Mouse (Mus musculus) forebrain, postnatal 0 days (tissue): ENCODE results near the gene Cacna1d. TPM values are rescaled to one million over a fixed set of nuclear protein-coding genes. Genes with fewer than 3 reads are reported as not detected.

Experiments used
- ATAC-seq: fragments of 200-750 bp; cut with Nextera tagmentation; 2 replicates; pipeline ENCODE4 v1.8.0; 2017; ENCODE audit warnings: mild to moderate bottlenecking, moderate library complexity
- DNase-seq: peaks from one replicate; pipeline ENCODE4 v3.0.0-alpha.2; 2015
- H3K27ac ChIP-seq: fragments of 300-500 bp; sonication (generic); 2 replicates; pipeline ENCODE4 v1.5.1; 2014; ENCODE audit warnings: low read depth, mild to moderate bottlenecking, antibody characterized with exemption, low read length, moderate library complexity, mixed read lengths
- H3K27me3 ChIP-seq: fragments of 300-500 bp; sonication (generic); 2 replicates; pipeline ENCODE4 v1.6.1; 2014; ENCODE audit warnings: mild to moderate bottlenecking, low read length, mixed read lengths; ENCODE audit not compliant: insufficient read depth
- H3K36me3 ChIP-seq: fragments of 300-500 bp; sonication (generic); 2 replicates; pipeline ENCODE4 v1.6.1; 2014; ENCODE audit warnings: mild to moderate bottlenecking, moderate library complexity; ENCODE audit not compliant: insufficient read depth
- H3K4me1 ChIP-seq: fragments of 300-500 bp; sonication (generic); 2 replicates; pipeline ENCODE4 v1.6.1; 2014; ENCODE audit warnings: antibody characterized with exemption; ENCODE audit not compliant: insufficient read depth
- H3K4me2 ChIP-seq: fragments of 300-500 bp; sonication (generic); 2 replicates; pipeline ENCODE4 v1.6.1; 2014; ENCODE audit warnings: low read depth, mild to moderate bottlenecking, moderate library complexity
- H3K4me3 ChIP-seq: fragments of 300-500 bp; sonication (generic); 2 replicates; pipeline ENCODE4 v1.5.1; 2014; ENCODE audit warnings: low read depth, low read length, mixed read lengths
- H3K9ac ChIP-seq: fragments of 300-500 bp; sonication (generic); 2 replicates; pipeline ENCODE4 v1.6.1; 2014; ENCODE audit warnings: mild to moderate bottlenecking
- H3K9me3 ChIP-seq: fragments of 300-500 bp; sonication (generic); 2 replicates; pipeline ENCODE4 v1.6.1; 2016; ENCODE audit warnings: low read length
- CTCF ChIP-seq: sonication (generic); IDR thresholded peaks from 2 replicates; pipeline ENCODE4 v1.5.1; 2016; ENCODE audit warnings: antibody characterized with exemption, control low read depth, low read depth
- WGBS: fragments of 180-500 bp; shearing (Covaris S2); extraction: QIAGEN DNeasy Blood & Tissue Kit; methylation state at CpG from one replicate; pipeline ENCODE4 v1.1.7; 2014; 5-methylcytosine and 5-hydroxymethylcytosine counted together
- polyA plus RNA-seq: library from polyadenylated mRNA; unstranded; fragments of >200 nt; fragmentation: Nextera tagmentation; extraction: Ambion mirVana; gene quantifications from 2 replicates; pipeline ENCODE4 v1.2.1, GENCODE M21; 2015
- total RNA-seq: library from RNA; depleted of rRNA; stranded (reverse); fragments of >200 nt; gene quantifications from 2 replicates; pipeline ENCODE4 v1.2.3, GENCODE M21; 2014

The Cacna1d gene
- total and polyA plus RNA-seq, 2 experiments from 2014 or later = 7.2 to 31.3 TPM

DNA sequence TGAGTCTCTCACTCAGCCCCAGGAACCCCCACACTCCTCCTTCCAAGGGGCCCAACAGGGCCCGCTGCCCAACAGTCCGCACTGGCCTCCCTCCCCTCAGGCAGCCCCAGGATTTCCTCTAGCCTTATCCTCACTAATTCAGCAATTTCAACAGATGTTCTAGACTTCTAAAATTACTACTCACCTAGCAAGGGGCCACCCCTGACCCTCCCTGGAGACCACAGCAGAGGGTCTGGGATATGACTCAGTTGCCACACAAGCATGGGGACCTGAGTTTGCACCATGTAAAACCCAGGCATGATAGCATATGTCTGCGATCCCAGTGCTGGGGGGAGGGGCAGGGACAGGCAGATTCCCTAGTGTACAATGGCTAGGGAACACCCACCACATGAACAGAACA is 151.1 kb downstream of the Cacna1d start:
- Histone ChIP-seq H3K36me3 (no peaks in the 10 kb centered on the region), H3K4me2 (no peak overlapping the region), H3K4me1 (no peaks in the 10 kb centered on the region), H3K4me3 (no peak overlapping the region), H3K27me3 (no peaks in the 10 kb centered on the region), H3K9ac (no peak overlapping the region), H3K9me3 (no peaks in the 10 kb centered on the region), H3K27ac (no peak overlapping the region)
- TF ChIP-seq CTCF = no peak
- no peak for DNase-seq
- ATAC-seq = no peak
- WGBS = 65% methylated on average over 3 of the region's 3 CpGs

GRCm38 (mm10) chr14:30331856-30332255 is 159.4 kb downstream of the Cacna1d start:
- H3K4me2 ChIP-seq = no peak overlapping the region
- no peak overlapping the region for H3K9ac ChIP-seq
- H3K36me3 ChIP-seq = no peaks in the 10 kb centered on the region
- no peaks in the 10 kb centered on the region for H3K9me3 ChIP-seq
- 82% methylated on average over 1 of the region's 1 CpGs for WGBS
- no peak for ATAC-seq
- no peaks in the 10 kb centered on the region for H3K4me1 ChIP-seq
- no peak overlapping the region for H3K27ac ChIP-seq
- TF ChIP-seq CTCF = no peak
- H3K27me3 ChIP-seq = no peaks in the 10 kb centered on the region
- H3K4me3 ChIP-seq = no peak overlapping the region
- no peak for DNase-seq

DNA sequence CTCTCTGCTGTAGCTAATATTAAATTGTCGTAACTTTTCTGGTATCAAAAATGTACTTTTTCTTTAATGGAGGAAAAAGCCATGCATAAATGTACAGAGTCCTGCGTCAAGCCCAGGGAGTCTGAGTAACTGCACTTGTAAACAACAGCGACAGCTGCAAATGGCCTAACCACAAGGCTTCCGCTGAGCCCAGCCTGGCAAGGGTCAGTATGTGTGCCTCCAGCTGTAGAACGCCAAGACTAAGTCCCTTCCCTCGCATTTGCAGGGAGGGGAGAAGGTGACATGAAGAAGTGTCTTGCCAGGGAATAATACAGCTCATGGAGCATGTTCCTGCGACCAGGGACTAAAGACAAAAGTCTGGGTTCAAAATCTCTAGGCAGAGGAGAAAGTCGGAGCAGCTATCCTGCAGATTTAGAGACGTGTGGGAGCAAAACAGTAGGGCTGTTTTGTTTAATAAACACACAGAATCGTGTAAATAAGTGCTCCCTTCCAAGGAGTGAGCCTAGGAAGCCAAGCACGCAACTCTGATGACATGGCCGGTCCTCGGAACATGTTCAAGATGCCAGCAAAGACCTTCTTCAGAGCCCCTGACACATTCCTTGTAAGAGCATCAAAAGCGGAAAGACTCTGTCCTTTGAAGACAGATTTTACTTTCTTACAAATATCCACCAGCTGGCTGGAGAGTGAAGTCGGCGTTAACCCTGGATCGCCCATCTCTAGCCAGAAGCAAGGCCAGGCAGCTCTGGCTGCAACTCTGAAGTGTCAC is 160.7 kb downstream of the Cacna1d start:
- H3K36me3 ChIP-seq = no peaks in the 10 kb centered on the region
- DNase-seq (no peak), ATAC-seq (no peak)
- no peaks in the 10 kb centered on the region for H3K4me1 ChIP-seq
- H3K27ac ChIP-seq = no peak overlapping the region
- 80% methylated on average over 17 of the region's 17 CpGs for WGBS
- no peaks in the 10 kb centered on the region for H3K27me3 ChIP-seq
- TF ChIP-seq CTCF = no peak
- no peaks in the 10 kb centered on the region for H3K9me3 ChIP-seq
- no peak overlapping the region for H3K4me3 ChIP-seq
- no peak overlapping the region for H3K4me2 ChIP-seq
- no peak overlapping the region for H3K9ac ChIP-seq

DNA sequence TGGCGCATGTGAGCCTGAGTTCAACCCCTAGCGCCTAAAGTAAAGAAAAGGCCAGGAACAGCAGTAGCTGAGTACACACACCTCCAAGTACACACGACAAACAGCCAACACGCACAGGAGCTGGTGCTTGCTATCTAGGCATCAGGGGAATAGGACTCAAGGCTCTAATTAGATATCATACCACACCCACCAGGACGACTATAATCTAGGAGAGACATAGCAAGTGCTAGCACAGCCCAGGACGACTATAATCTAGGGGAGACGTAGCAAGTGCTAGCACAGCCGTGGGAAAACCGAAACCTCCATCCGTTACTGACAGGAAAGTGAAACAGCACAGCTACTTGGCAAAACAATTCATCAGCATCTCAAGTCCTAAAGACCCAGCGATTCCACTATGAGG is 162.1 kb downstream of the Cacna1d start:
- WGBS = 88% methylated on average over 11 of the region's 11 CpGs
- Histone ChIP-seq H3K4me3 (no peak overlapping the region), H3K4me2 (no peak overlapping the region), H3K36me3 (no peaks in the 10 kb centered on the region), H3K9me3 (no peaks in the 10 kb centered on the region), H3K27ac (no peak overlapping the region), H3K27me3 (no peaks in the 10 kb centered on the region), H3K4me1 (no peaks in the 10 kb centered on the region), H3K9ac (no peak overlapping the region)
- ATAC-seq (no peak), DNase-seq (no peak)
- TF ChIP-seq CTCF = no peak

- DNase-seq (no peak), ATAC-seq (no peak)
- no peaks in the 10 kb centered on the region for H3K36me3 ChIP-seq
- no peaks in the 10 kb centered on the region for H3K9me3 ChIP-seq
- no peak overlapping the region for H3K27ac ChIP-seq
- no peaks in the 10 kb centered on the region for H3K27me3 ChIP-seq
- 55% methylated on average over 7 of the region's 7 CpGs for WGBS
- no peak overlapping the region for H3K9ac ChIP-seq
- TF ChIP-seq CTCF = no peak
- no peak overlapping the region for H3K4me3 ChIP-seq
- H3K4me1 ChIP-seq = no peaks in the 10 kb centered on the region
- no peak overlapping the region for H3K4me2 ChIP-seq
Measured at GRCm38 (mm10) chr14:30327452-30327851, 163.8 kb downstream of the Cacna1d start.

- DNase-seq = no peak
- H3K4me3 ChIP-seq = no peak overlapping the region
- H3K36me3 ChIP-seq = no peaks in the 10 kb centered on the region
- H3K9ac ChIP-seq = no peak overlapping the region
- no peak overlapping the region for H3K4me2 ChIP-seq
- WGBS = 45% methylated on average over 8 of the region's 8 CpGs
- H3K27ac ChIP-seq = no peak overlapping the region
- no peaks in the 10 kb centered on the region for H3K27me3 ChIP-seq
- H3K4me1 ChIP-seq = no peaks in the 10 kb centered on the region
- no peak for ATAC-seq
- TF ChIP-seq CTCF = no peak
- no peaks in the 10 kb centered on the region for H3K9me3 ChIP-seq
Measured at GRCm38 (mm10) chr14:30327051-30327450, 164.2 kb downstream of the Cacna1d start.

DNA sequence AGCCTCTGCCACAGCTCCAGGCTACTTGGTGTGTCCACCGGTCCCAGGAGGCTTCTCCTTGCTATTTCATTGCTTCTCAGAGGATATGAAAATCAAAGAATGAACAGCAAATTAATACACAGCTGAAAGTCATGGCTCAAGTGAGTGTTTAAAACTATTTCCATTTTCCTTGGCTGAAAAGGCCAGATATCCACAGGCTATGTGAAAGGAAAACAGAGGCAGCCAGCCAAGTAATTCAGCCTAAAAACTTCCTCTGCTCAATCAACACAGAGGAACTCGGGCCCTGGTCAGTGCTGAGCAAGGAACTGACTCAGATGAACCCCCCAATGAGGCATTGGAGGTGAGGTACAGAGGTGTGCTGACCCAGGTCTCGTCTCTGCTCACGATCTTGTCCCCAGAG is 165.0 kb downstream of the Cacna1d start:
- DNase-seq = no peak
- TF ChIP-seq CTCF = no peak
- Histone ChIP-seq H3K4me1 (no peaks in the 10 kb centered on the region), H3K36me3 (no peaks in the 10 kb centered on the region), H3K27ac (no peak overlapping the region), H3K27me3 (no peaks in the 10 kb centered on the region), H3K4me2 (no peak overlapping the region), H3K9me3 (no peaks in the 10 kb centered on the region), H3K9ac (no peak overlapping the region), H3K4me3 (no peak overlapping the region)
- WGBS = 71% methylated on average over 4 of the region's 4 CpGs
- no peak for ATAC-seq
